Mouse (Mus musculus) adrenal gland, adult (tissue): ENCODE measurements around the gene 7530416G11Rik.

ENCODE experiments used
- DNase-seq, 2 experiments: peaks; one replicate each; pipeline ENCODE4 v3.0.0; 2022 to 2023; ENCODE audit warnings: low spot score in 1 of 2; ENCODE audit not compliant: inconsistent age in 2 of 2

7530416G11Rik gene

DNA sequence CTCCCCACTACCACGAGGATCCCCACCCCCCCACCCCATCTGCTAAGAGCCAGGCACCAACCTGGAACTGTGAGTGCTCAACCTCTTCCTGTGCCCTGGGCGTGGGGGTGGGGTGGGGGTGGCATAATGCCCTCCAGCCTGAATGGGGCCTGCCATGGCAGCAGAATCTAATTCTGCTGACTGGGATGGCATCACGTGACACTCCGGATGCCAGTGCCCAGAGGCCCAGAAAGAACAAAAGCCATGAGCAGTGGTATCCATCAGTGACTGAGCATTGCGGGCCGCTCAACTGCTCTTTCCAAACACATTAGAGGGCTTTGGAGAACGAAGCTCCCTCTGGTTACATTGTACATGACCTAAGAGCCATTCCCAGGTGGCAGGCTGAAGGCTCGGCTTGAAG lies at the start of gene 7530416G11Rik:
Gene 7530416G11Rik (minus strand): TSS at position 101 of the 400 bp plus-strand sequence.
- no peak for DNase-seq

DNA sequence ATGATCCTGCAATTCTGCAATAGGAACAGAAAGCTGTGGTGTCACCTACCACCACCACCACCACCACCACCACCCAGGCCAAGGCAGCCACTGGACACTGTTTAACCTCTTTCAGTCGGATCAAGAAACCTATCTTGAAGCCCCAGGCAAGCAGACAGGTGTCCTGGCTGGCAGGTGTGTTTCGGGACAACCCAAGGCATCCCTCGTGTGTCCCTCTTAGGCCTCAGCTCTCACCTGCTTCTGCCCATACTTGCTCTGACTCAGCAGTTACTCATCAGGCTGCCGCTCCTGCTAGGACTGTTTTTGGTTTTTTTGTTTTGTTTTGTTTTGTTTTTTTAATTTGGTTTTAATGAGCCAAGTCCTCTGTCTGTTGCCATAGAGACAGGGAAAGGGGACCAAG lies 43.5 kb upstream of the 7530416G11Rik start:
- DNase-seq: no peak

DNA sequence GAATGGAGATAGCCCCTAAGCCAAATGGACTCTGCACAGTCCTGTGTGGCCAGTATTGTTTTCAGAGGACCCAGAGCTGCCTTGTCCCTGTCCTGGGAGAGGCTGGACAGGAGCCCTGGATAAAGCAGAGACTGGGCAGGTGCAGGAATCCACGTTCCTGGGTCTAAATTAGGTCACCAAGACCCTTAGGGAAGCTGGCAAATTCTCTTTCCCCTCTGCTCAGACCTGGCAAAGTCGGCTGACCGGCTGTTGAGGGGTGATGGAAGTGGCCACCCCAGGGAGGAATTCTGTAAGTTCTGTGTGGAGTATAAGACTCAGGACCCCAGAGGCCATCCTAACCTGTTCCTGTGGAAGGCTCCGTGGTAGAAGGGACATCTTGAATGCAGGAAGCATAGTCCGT lies 42.3 kb upstream of the 7530416G11Rik start:
- DNase-seq: no peak

DNA sequence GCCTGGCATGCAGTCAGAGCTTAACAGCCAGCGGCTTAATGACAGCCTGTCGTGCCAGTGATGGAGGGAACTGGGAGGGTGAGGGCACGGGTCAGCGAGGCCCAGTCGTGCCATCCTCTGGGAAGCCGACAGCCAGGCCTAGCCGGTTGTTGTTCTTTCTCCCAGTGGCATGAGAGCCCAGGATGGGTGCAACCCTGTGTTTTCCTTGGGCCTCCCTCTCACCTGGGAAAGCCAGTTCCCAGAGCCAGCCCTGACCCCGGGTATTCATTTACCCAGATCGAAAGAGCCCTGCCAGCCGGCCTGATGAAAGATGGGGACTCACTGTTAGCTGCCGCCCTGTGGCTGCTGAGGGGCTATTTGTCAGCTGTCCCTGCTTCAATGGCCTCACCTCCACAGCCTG lies 35.1 kb upstream of the 7530416G11Rik start:
- DNase-seq: no peak

DNA sequence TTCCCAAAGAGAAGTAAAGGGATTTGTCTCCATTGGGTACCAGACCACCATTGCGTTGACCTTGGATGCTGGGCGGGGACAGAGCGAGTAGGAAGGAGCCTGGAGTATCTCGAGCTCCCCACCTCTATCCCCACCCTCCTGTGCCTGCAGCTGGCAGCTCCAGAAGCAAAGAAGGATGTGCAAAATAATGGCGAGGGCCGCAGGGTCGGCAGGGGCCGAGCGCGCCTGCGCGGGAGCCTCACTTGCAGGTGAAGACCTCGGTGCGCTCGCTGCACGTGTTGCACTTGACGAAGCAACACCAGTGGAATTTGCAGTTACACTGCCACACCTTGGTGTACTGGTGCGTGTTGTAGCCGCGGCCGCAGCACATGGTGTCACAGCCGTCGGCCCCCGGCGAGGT lies 34.1 kb upstream of the 7530416G11Rik start:
- no peak for DNase-seq

DNA sequence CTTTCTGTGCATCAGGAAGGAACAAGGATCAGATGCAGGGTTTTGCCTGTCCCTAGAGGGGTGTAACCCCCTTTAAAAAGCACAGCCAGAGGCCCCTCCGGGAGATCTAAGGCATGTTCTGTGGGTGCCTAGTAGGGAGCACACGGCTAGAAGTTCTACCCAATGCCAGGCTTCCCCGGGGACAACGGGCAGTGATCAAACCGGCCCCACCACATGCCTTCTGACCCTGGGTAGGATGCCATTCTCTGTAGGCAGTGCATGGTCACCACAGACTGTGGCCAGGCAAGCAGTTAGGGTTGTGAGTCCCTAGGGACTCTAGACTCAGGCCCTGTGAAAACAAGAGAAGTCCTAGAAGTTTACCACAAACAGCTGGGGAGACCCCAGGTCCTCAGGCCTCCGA lies 31.6 kb upstream of the 7530416G11Rik start:
- no peak for DNase-seq

DNA sequence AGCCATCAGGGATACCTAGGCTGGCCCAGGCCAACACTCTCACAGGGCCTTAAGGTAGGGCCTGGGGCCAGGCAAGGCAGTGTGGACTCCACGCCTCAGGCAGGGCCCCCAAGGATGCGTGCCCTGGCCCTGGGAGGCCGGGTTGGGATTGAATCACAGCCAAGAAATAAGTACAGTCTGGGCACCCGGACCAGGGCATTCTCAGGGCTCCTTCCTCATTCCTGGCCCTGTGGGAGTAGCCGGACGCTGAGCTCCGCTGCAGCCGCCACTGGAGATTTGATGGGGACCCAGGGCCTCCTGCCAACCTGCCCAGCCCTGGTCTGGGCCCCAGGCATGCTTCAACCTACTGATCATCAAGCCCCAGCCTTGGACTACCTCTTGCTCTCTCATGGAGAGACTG lies 31.2 kb upstream of the 7530416G11Rik start:
- no peak for DNase-seq

DNA sequence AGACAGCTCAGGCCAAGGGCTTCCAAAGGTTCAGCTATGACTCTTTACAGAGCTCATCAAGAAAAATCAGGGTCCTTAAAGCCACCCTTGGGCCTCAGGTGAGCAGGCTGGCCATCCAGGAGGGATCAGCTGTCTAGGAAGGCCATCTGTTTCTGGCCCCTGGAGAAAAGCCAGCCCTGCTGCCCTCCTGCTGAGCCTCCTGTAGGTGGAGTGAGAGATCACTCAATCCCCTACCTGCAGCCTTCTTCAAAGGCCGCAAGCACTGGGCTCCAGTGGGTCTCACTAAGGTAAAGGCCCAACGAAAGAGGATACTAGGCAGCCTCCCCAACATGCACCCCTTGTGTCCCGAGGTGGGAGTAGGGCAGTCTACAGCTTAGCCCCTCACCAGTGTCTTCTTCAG lies 29.0 kb upstream of the 7530416G11Rik start:
- no peak for DNase-seq

DNA sequence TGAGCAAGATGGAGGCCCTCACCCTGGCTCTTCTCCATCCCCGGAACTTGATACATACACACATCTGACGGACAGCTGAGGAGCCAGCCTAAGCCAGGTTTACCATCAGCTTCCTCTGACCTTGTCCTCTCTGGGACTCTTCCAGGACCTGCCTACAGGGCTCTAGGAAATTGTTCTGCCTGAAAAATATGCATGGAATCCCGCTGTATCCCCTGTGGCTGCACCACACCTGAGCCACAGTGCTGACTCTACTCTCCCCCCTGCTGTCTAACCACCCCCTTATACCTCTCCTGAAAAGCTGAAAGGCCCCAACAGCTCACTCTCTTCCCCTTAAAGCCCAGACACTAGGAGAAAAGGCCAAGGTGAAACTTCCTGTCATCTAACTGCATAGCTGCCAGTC lies 26.9 kb upstream of the 7530416G11Rik start:
- DNase-seq: peak in 1 of 2 experiments; percentile 39

DNA sequence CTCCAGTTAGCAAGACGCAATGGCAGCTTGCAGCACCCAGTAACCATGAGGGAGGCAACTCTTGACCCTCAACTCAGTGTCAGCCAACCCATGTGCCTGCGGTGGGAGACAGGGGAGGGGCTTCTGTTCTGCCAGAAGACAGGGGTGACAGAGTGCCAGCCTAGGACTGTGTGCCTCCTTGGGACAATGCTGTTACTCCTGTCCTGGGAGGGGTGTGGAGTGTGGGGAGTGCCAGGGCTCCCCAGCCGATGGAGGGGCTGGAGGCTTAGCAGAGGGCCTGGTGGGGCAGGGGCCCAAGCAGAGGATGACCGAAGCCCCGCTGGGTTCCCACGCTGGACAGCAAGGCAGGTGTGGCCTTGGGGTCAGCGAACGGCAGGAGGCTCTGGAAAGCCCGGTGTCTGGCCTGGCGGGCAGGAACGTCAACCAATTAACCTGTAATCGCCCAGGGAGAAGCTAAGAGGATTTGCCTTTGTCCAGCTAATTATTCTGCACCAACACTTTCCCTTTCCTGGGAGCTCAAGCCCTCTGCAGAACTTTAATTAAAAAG lies 21.4 kb upstream of the 7530416G11Rik start:
- DNase-seq: no peak

DNA sequence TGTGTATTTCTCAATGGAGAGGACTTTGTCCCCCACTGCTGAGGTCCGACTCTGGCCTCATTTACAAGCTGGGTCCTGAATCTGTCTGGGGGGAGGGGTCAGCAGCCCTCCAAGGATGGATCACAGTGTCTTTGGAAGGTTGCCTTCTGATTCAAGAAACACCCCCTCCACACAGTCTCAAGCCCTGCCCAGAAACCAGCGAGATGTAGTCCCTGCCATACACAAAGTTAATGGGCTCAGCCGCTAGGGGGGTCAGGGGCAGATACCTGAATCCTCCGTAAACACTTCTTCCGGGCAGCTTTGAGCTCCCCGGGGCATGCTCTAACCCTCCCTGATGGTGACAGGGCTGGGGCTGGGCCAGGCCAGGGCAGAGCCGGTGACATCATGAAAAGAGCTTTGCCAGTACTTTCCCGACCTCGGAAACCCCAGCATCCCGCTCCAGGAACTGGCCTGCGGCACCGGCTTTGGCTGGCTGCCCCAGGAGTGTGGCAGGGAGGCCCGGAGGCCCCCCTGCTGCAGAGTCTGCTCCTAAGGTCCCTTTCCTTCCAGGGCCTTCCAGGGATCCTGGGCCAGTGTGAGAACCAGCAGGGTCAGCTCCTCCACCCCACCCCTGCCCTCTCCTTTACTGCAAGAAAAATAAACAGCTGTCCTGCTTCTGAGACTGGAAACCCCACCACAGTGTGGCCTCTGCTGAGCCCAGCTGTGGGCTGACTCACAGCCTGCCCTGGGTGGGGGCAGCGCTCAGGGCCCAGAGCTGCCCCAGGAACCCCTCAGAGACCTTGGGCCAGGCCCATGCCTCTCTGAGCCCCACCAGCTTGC lies 20.4 kb upstream of the 7530416G11Rik start:
- DNase-seq: peak; percentile 84 to 91

DNA sequence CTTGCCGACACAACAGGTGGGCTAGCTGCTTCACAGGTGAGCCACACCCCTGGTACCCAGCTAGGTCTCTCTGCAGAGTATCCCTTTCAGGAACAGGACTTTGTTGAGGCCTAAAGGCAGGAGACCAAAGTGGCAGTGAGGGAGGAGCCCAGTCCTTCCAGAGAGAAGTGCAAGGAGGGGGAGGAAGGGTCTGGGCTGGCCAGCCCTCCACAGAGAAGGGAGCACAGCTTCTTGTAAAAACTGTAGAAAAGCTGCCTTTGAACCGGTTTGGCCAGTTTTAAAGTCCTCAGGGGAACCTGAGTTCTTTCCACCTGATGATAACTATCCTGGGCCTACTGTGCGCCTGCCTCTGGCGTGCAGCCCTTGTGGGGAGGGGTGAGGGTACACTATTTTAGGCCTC lies 16.4 kb upstream of the 7530416G11Rik start:
- no peak for DNase-seq

DNA sequence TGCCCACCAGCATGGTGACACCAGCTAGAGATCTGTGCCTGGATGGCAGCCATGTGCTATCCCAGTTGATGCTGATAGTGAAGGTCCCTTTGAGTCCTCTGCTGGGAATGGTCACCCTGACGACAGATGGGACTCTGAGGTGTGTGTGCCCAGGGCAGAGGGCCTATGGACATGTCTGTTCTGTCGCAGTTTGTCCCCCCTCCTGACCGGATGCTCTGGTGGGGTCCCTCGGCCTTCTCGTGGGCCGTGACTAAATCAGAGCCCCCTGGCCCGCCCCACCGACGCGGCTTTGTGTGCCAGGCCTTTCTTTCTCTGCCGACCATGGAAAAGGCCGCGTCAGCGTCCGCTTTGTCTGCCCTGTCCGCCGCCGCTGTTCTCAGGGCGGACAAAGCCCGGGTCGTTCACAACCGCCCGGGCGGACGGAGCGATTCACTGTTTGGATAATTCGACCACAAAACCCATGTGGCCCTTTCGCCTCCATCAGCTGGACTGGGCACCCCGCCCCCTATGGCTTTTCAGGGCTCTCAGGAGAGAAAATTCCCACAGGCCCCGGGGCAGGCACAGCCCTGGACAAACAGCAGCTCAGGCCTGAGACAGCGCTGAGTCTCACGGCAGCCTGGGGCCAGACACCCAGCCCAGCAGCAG lies 4.5 kb upstream of the 7530416G11Rik start:
- no peak for DNase-seq

DNA sequence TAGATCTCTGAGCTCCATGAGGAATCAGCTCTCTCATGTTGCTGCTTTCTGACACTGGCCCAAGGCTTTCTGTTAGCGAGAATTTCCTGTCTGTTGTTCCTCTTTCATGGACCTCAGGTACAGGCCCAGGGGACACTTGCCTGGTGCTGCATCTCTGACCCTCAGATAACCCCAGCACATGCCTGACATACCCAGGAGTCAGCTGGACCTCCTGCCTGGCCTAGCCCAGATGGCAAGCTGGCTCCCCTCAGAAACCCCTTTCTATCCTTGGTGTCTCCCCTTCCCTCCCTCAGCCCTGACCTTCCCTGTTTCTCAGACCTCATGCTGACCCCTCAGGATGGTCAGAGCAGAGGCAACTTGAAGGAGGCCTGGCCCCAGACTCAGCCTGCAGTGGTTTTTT lies 3.7 kb upstream of the 7530416G11Rik start:
- no peak for DNase-seq

DNA sequence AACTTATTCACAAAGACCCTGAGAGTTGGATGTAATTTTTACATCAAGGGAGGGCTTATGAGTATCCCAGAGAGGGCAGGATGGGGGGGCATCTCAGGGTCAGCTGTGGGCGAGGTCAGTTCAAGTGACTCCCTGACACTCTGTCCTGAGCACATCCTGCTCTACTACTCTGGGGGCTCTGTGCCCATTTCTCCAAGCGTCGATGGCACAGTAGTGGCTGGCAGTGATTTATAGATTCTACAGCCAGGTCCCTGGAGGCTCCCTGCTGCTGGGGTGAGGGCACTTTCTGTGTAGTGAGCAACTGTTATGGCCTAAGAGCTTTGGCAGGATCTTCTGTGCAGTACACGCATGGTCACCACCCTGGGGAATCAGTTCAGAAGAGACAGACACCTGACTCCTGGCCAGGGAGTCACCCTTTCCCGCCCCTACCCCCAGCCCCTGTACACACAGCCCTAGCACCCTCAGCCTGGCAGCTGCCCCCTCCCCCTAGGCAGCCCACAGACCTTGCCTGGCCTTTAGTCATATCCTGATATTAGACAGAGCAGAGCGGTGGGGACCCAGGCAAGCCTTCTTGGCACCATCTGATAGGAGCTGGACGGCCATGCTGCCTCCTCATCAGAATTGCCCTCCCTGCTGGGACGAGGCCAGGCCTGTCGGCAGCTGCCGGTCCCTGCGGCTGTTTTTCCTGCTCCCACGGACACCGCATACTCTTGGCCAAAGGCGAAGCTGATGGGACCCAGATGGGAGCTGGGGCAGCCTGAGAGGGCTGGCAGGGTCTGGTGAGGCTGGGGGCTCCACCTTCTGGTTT lies 2.3 kb upstream of the 7530416G11Rik start:
- DNase-seq: peak; percentile 18 to 67

DNA sequence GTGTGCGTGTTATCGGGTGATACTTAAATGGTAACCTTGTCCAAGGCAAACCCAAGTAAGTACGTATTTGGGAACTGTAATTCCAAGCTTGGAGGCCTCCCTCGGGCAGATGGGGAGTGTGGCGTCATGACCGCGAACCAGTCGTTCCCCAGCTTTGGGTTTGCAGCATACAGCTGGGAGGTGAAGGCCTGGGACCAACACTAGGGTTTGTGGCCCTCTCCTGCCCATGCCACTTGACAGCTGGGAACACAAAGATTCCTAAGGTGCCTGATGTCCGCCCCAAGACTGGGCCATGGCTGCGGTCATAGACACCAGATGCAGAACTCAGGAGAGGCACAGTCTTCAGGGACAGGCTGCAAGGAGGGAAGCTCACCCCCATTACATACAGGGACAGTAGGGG lies 2.8 kb downstream of the 7530416G11Rik start:
- DNase-seq: no peak

DNA sequence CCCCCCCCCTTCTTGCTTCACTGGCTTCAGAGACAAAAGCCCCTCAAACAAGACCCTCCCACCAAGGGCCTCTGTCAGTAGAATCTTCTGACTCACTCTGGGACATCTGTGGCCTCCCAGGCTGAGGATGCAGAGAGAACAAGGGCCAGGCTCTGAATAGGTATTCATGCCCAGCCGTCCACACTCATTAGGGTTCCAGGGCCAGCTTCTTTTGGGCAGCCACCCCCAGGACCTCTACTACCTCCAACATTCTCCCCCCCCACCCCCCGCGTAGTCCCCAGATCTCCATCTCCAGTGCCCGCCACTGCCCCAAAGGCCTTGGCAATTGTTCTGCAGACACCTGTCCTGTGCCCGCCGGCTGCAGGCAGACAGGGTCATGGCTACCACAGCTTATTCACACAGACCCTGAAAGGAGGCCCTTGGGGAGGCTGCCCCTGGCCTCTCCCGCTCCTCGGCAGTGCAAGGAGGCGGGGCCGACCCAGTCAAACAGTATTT lies 5.0 kb downstream of the 7530416G11Rik start:
- DNase-seq: no peak

DNA sequence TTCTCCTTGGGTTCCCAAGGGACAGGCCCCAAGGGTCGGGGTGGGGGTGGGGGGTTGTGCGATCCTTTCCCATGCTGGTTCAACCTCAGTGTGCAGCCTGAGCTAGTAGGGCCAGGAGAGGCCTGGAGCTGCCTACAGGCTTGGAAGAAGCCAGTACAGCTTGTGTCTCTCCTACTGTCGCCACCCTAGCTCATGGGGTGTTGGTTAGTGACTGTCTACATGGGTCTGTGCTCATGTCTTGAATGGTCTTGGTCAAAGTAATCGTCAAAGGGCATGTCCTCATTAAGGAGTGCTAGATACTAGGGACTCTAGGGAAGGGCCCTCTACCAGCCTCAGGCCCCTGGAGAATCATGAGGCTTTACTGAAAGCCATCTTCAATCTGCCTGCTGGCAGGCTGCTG lies 5.5 kb downstream of the 7530416G11Rik start:
- no peak for DNase-seq

DNA sequence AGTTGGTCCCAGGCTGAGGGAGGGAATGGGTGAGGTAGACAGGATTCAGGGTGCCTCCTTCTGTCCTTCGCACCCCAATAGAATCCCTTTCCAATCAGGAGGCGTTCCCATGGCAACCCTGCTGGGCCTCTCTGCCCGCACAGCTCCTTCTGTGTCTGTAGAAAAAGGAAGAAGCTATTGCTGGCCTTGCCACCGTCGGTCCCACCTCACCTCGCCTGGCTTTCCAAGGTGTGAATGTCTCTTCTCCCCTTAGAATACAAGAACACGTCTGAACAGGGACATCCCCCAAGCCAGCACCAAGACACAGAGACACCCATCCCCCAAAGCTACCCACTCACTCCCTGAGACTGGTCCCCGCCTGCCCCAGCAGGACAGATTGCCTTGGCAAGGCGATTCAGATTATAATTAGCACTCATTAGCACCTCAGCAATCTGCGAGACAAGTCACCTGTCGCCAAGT lies 8.8 kb downstream of the 7530416G11Rik start:
- no peak for DNase-seq

DNA sequence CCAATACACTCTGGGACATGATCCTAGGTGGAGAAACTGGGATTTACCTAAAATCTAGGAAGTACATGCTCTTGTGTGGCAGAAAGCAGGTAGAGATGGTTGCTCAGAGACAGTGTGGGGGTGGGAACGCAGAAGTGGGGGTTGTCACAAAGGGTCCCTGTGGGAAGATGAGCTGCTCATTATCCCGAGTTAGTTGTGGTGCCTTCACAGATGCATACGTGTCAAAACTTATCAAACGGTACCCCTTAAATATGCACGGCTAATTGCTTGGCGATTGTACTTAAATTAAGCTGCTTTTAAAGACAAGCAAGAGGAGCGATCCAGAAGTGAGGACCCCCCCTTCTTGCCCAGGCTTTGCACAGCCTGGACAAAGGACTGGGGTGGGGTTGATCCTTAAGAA lies 13.3 kb downstream of the 7530416G11Rik start:
- no peak for DNase-seq

DNA sequence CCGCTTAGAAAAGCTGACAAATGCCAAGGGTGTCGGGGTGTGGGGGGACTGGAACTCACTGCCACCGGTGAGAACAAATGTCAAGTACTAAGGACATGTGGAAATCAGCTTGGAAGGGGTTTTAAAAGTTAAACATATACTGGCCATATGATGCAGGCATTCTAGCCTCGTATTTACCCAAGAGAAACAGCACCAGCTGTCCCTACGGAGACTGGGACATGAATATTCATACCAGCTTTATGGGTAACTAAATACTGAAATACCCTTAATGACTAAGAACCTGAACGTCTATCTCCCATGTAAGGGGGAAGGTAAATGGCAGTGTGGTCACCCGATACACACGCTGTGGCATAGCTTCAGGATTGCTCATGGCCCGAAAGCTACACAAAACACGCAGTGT lies 14.1 kb downstream of the 7530416G11Rik start:
- no peak for DNase-seq
